Mouse (Mus musculus) layer of hippocampus, adult 2 months (tissue): ENCODE measurements around the gene Bcl11a. TPM values are rescaled to one million over a fixed set of nuclear protein-coding genes. Genes with fewer than 3 reads are reported as not detected.
"Not testable (repeated sequence)": the region's sequence is repeated elsewhere in the genome, so short reads cannot be mapped to it uniquely, and the experiment has no call there.

Experiments
- DNase-seq, 2 experiments: peaks; one replicate each; pipeline ENCODE4 v3.0.0; 2022; ENCODE audit warnings: low spot score in 2 of 2
- H3K27ac ChIP-seq: fragments of 200-600 bp; 2 replicates; pipeline ENCODE4 v1.8.1; 2022
- H3K4me3 ChIP-seq: fragments of 200-600 bp; 2 replicates; pipeline ENCODE4 v1.8.1; 2022; ENCODE audit warnings: mild to moderate bottlenecking
- CTCF ChIP-seq: fragments of 200-600 bp; conservative IDR thresholded peaks from 2 replicates; pipeline ENCODE4 v1.8.1; 2022; ENCODE audit warnings: antibody characterized with exemption, mild to moderate bottlenecking, moderate library complexity
- total RNA-seq, 2 experiments: library from RNA; stranded (reverse); gene quantifications; 2 replicates each; pipeline ENCODE4 v1.2.3; 2021

The Bcl11a gene
- total RNA-seq, 2 experiments from 2014 or later, result 117 to 121 TPM

DNA sequence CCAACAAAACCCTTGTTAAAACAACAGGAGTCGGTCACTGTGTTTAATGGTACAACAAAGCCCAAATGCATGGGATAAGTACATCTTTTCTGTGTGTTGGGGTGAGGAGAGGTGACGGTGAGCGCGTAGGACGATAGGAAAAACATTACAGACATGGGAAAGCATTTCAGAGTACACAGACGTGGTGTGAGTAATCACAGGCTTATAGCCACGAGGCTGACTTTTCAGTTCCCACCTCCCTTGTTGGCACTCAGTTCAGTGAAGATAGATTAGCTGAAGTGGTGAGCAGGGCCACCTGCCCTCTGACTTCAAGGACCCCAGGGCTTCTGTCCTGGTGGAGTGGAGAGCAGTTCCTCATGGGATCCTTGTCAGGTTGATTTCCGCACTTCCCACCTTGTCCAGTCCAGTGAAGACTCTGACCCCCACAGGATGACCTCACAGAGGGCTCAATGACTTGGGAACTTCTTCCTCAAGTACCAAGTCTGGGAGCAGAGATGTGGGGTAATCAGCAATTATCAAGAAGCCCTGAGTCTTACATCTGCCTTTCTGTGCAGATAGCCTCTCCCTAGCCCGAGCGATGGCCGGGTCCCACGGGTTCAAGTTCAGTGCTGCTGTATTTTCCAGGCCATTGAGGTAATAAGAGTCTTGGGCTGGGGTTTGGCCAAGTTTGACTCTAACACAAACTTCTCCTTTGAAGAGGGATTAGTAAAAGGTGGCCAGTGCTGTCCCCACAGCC is 37.3 kb downstream of the Bcl11a start:
- H3K4me3 ChIP-seq, result no peak overlapping the region
- peak overlapping the region; percentile 67 for H3K27ac ChIP-seq
- no peak for DNase-seq
- no peak for TF ChIP-seq CTCF

DNA sequence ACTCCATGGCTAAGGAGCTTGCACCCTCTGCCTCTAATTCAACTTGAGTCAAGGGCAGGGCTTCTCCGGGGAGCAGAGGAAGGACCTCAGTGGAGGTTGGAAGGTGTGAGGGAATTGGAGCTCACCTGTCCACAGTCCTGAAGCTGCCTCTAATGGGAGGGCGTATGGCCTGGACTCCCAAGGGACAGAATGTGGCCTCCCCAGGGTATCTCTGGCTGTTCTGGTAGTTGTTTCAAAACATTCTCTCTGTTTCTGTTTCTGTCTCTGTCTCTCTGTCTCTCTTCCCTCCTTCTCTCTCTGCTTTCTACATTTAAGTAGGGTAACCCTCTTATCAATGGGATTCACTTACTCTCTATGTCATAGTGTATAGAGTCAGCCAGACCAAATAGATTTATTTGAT is 38.2 kb downstream of the Bcl11a start:
- no peak for TF ChIP-seq CTCF
- DNase-seq, result no peak
- Histone ChIP-seq H3K4me3 (no peak overlapping the region), H3K27ac (peak overlapping the region; percentile 67)

DNA sequence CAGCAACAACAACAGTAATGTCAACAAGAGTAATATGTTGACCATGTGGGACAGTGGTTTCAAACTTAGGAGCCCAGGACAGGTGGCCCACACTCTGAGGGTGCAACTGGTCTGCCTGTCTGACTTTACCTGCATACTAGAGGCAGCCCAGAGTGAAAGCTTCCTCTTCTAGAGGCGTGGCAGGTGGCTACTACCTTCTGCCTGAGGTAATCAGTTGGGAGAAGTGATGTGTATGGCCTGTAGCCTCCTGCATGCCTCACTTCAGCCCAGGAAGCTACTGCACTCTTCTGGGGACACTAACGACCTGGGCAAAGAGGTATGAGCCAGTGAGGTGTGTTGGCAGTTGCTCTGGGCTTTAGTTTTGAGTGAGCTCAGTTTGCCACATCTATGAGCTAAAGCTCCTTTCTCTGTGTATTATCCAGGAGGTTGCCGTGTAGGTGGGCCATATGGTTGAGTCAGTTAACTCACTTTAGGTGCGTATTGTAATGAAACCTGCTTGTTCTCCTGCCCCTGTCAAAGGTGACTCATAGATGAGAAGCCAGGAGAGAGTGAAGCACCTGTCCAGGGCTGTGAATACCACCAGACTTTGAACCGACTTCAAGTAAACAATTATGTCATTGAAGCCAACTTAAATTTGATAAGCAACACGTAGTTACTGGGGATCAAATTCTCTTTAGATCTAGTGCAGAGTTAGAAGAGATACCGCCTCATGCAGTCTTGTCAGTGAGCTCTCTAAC is 38.9 kb downstream of the Bcl11a start:
- H3K27ac ChIP-seq, result peak overlapping the region; percentile 67
- TF ChIP-seq CTCF, result no peak
- DNase-seq, result no peak
- no peak overlapping the region for H3K4me3 ChIP-seq

DNA sequence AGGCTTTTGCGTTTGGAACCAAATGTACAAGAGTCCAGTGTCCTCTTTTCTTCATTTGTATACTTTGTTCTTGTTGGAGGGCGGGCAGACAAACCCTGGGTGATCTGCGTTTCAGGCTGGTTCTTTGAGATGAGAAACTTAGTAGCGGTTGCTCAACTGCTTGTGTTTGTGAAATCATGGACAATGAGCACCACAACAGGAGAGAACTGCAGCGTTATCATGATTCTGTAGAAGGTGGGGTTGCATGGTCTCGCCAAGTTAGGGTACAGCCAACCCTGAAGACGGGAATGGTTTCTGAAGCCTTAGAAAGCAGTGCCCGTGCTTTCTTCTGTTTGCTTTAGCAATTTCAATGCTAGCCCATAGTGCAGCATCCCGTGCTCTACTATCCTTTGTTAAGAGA is 43.3 kb downstream of the Bcl11a start:
- TF ChIP-seq CTCF, result no peak
- no peak for DNase-seq
- peak overlapping the region; percentile 86 for H3K27ac ChIP-seq
- no peak overlapping the region for H3K4me3 ChIP-seq

DNA sequence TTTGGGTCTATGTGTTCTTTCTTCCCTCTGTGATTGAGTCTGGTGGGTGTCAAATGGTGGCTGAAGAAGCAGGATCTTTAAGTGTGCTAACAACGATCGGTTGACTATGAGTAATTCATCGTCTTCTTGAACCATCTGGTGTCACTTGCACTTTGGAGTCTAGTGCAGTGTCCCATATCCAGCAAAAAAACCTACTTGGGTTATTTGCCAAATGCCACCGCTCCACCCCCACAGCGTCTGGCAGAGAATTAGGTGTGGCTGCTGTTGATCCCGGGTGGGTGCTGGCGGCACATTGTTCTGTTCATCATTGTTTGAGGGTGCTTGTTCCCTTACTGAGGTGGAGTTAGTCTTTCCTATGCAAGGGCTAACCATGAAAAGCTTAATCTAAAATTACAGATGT is 45.0 kb downstream of the Bcl11a start:
- TF ChIP-seq CTCF, result no peak
- peak; percentile 37 to 67 for DNase-seq
- H3K4me3 ChIP-seq, result no peak overlapping the region
- peak overlapping the region; percentile 86 for H3K27ac ChIP-seq

DNA sequence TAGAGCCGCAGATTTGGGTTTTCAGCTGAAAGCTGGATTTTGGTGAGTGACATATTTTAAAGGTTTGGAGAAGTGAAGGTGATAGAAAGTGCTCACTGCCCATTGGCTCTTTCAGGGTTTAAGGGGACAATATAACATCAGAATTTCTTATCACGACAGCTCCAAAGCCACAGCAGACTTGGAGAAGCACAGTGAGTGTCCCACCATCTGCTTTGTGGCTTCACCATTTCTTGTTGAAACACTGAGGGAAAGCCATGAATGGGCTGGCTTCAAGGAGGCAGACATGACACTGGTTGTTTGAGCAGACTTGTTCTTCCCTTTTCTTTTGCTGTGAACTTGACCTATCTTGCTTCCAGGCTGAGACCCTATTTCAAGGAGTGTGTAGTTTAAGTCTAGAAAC is 46.1 kb downstream of the Bcl11a start:
- no peak for DNase-seq
- Histone ChIP-seq H3K4me3 (no peak overlapping the region), H3K27ac (peak overlapping the region; percentile 86)
- no peak for TF ChIP-seq CTCF

GRCm38 (mm10) chr11:24125098-24125497 is 47.2 kb downstream of the Bcl11a start:
- TF ChIP-seq CTCF, result no peak
- peak; percentile 43 to 58 for DNase-seq
- Histone ChIP-seq H3K27ac (peak overlapping the region; percentile 86), H3K4me3 (no peak overlapping the region)

- TF ChIP-seq CTCF, result no peak
- Histone ChIP-seq H3K27ac (peak overlapping the region; percentile 86; the same call in 1 of the 2 replicates), H3K4me3 (no peak overlapping the region)
- no peak for DNase-seq
Measured at GRCm38 (mm10) chr11:24128001-24128400, 50.1 kb downstream of the Bcl11a start.

DNA sequence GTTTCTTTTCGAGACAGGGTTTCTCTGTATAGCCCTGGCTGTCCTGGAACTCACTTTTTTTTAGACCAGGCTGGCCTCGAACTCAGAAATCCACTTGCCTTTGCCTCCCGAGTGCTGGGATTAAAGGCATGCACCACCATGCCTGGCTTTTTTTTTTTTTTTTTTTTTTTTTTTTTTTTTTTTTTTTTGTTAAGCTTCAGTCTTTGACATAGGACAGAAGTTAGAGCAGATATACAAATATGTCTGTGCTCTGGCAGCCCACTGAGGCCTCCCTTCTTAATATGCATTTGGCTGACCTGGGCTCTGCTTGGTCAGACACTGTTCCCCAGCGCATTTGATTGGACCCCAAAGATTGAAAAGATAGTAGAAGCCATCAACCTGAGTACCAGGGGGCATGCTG is 51.0 kb downstream of the Bcl11a start:
- H3K4me3 ChIP-seq, DNase-seq: not testable (repeated sequence)
- peak overlapping the region; percentile 57; the same call in 1 of the 2 replicates for H3K27ac ChIP-seq

DNA sequence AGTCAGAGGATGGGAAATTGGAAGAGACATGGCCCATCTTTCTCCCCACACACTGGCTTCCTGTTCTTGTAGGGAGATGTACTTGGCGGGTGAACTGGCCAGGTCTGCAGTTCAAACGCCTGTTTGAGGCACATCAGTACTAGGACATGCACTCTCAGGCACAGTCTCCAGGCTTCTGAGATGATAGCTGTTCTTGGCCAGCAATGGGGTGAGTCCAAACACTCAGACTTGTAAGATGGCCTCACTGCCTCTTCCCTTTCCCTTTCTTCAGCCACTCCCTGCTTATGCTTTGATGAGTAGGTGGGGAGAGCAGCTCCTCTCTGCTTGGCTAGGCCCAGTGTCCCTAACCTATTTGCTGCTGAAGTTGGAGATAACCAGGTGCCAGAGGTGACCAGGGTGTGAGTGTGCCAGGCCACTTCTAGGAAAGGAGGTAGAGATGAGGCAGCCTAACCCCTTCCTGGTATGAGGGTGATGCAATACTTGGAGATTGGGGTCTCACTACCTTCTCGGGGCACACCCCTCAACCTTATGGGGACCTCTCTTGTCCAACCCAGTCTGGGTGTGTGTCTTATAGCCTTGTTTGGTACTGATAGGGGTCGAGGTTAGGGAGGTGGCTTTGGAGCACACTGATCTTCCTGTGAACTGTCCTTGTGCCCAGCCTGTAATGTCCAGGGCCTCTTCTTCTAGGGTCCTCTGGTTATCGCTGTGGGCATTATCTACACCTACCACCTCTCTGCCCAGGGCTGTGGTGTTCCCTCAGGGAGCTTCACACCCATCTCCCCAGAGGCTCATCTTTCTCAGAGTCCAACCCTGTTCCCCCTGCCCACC is 51.7 kb downstream of the Bcl11a start:
- peak overlapping the region; percentile 57 for H3K27ac ChIP-seq
- no peak for TF ChIP-seq CTCF
- no peak overlapping the region for H3K4me3 ChIP-seq
- DNase-seq, result no peak

DNA sequence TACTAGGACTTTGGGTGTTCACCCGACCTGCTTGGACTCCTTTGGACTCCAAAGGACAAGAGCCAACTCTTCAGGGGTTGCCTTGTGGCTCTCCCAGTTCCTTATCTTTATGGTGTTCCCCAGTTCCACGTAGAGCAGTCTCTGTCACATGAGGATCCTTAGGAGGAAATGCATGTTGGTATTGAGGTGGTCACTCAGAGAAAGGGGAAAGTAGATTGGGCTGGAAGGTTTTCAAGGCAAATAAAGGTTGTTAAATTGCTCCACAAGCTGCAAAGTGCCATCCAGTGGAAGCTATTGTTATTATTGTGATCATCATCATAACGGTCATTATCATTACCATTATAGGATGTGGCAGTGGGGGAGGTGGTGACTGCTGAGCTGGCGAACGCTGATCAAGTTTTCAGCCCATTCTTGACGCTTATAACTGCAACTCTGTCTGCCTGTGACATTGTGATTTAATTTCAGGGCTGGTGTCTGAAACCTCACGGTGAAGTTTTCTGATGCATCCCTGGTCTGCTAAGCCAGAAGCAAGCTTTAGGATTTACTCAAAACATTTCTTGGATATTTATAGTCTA is 52.4 kb downstream of the Bcl11a start:
- DNase-seq, result no peak
- H3K4me3 ChIP-seq, result no peak overlapping the region
- H3K27ac ChIP-seq, result peak overlapping the region; percentile 57
- TF ChIP-seq CTCF, result no peak

DNA sequence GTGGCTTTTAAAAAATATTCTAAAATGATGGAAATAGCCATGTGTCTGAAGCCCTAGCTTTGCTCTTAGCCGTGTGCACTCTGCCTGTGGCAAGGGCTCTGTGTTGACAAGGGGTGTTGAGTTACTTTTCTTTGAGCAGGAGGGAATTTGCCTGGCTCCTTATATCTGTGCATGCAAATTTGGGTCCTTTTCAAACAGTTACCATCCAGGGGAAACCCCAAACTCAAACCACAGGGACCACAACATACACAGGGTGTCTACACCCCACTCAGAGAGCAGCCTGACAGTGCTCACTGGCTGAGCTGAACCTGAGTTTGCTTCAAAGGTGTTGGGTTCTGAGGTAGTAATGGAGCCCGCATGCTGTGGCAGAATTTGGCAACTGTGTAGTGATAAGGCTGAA is 54.0 kb downstream of the Bcl11a start:
- Histone ChIP-seq H3K4me3 (no peak overlapping the region), H3K27ac (peak overlapping the region; percentile 51)
- DNase-seq, result no peak
- TF ChIP-seq CTCF, result no peak

- H3K4me3 ChIP-seq, result no peak overlapping the region
- no peak for TF ChIP-seq CTCF
- no peak for DNase-seq
- H3K27ac ChIP-seq, result peak overlapping the region; percentile 51; the same call in 1 of the 2 replicates
Measured at GRCm38 (mm10) chr11:24132358-24132757, 54.5 kb downstream of the Bcl11a start.
